Mouse (Mus musculus): ENCODE data around the gene Gm20830.
"Not testable (repeated sequence)": the region's sequence is repeated elsewhere in the genome, so short reads cannot be mapped to it uniquely, and the experiment has no call there.

Gene Gm20830

GRCm38 (mm10) chrY:6918182-6918581 lies at the start of gene Gm20830:
Gene Gm20830, minus strand, starts transcription at chrY:6918282.
- DNase-seq (ENCODE audit: low spot score in 2 of 2): not testable (repeated sequence)

All from cerebellum, postnatal 4 days (tissue).